Mouse (Mus musculus): ENCODE results near the gene Cyb561d1.

DNA sequence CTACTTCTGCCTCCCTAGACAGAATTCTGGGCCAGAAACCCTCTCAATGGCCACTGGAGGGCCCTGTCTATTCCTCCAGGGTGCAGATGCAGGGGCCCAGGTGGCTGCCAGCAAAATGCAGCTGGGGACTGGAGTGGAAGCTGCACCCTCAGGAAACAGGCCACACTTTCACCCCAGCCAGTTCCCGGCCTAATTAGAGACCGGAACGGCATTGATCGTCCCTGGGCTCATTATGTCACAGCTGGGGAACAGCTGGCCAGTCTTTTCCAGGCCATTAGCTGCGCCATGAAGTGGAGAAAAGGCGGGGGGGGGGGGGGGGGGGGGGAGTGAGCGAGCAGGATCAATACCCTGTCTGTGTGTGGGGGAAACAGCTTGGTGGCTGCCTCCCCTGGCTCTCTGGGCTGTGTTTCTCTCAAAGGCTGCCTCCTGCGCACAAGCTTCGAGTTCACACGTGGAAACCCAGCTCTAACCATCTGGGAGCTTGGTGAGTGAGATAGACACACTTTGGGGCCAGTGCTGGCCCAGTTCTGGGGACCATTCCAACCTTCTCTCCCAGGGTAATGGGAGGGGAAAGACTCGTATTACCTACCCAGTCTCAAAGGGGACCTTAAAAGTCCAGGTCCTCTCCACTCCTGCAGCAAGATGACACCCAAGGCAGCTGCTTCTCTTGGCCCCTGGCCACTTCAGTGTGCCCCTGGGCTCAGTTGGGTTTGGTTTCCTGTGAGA is 34.4 kb downstream of the Cyb561d1 start:
- TF ChIP-seq CTCF (IDR thresholded peaks at IDR 0.05; ENCODE audit: low read depth) = peak; percentile 32
- TF ChIP-seq EP300 (IDR thresholded peaks at IDR 0.05; ENCODE audit: low read depth) = no peak

Data from liver, embryonic 14.5 days (tissue).